Mouse (Mus musculus): Measurements from ENCODE around the gene Pdlim1.

- TF ChIP-seq POLR2A (IDR thresholded peaks at IDR 0.05; ENCODE audit: borderline replicate concordance, low read depth, low read length) (no peak), CTCF (IDR thresholded peaks at IDR 0.05; ENCODE audit: low read depth, low read length) (no peak)
Measured at GRCm38 (mm10) chr19:40299182-40299581, 27.5 kb upstream of the Pdlim1 start.

Data from bone marrow macrophage, adult 2 months (primary cell).